Mouse (Mus musculus) hindbrain, embryonic 16.5 days (tissue): ENCODE data around the gene Hsd17b12. TPM values are rescaled to one million over a fixed set of nuclear protein-coding genes. Genes with fewer than 3 reads are reported as not detected.
A peak's percentile ranks its signal among the peaks of the same experiment; 100 is the strongest.

Experiments used
- ATAC-seq: fragments of 200-750 bp; cut with Nextera tagmentation; 2 replicates; pipeline ENCODE4 v1.8.0; 2017; ENCODE audit warnings: moderate TSS enrichment, moderate library complexity
- H3K27ac ChIP-seq: fragments of 300-500 bp; sonication (generic); 2 replicates; pipeline ENCODE4 v1.5.1; 2014; ENCODE audit warnings: low read depth, mild to moderate bottlenecking, control low read depth, low read length, moderate library complexity
- H3K27me3 ChIP-seq: fragments of 300-500 bp; sonication (generic); replicated peaks from 2 replicates; pipeline ENCODE4 v1.6.1; 2014; ENCODE audit warnings: low read length; ENCODE audit not compliant: control insufficient read depth, insufficient read depth
- H3K36me3 ChIP-seq: fragments of 300-500 bp; sonication (generic); 2 replicates; pipeline ENCODE4 v1.6.1; 2014; ENCODE audit warnings: mild to moderate bottlenecking, low read length, moderate library complexity, mixed read lengths; ENCODE audit not compliant: control insufficient read depth, insufficient read depth
- H3K4me1 ChIP-seq: fragments of 300-500 bp; sonication (generic); 2 replicates; pipeline ENCODE4 v1.6.1; 2014; ENCODE audit warnings: low read depth, low read length; ENCODE audit not compliant: control insufficient read depth, insufficient read depth
- H3K4me2 ChIP-seq: fragments of 300-500 bp; sonication (generic); 2 replicates; pipeline ENCODE4 v1.6.1; 2014; ENCODE audit warnings: mild to moderate bottlenecking, low read length, control low read depth, moderate library complexity
- H3K4me3 ChIP-seq: fragments of 300-500 bp; sonication (generic); 2 replicates; pipeline ENCODE4 v1.5.1; 2014; ENCODE audit warnings: mild to moderate bottlenecking, low read length, control low read depth, moderate library complexity
- H3K9ac ChIP-seq: fragments of 300-500 bp; sonication (generic); 2 replicates; pipeline ENCODE4 v1.6.1; 2014; ENCODE audit warnings: low read depth, mild to moderate bottlenecking, control low read depth, low read length, moderate library complexity
- H3K9me3 ChIP-seq: fragments of 300-500 bp; sonication (generic); 2 replicates; pipeline ENCODE4 v1.6.1; 2014; ENCODE audit warnings: mild to moderate bottlenecking, low read length, moderate library complexity; ENCODE audit not compliant: control insufficient read depth
- WGBS: fragments of 180-500 bp; shearing (Covaris S2); extraction: QIAGEN DNeasy Blood & Tissue Kit; methylation state at CpG from one replicate; pipeline ENCODE4 v1.1.7; 2014; 5-methylcytosine and 5-hydroxymethylcytosine counted together
- polyA plus RNA-seq: library from polyadenylated mRNA; unstranded; fragments of >200 nt; fragmentation: Nextera tagmentation; extraction: Ambion mirVana; gene quantifications from 2 replicates; pipeline ENCODE4 v1.2.1, GENCODE M21; 2015

Gene Hsd17b12
- polyA plus RNA-seq: 162 and 171 TPM in 2 replicates

- WGBS: under 1% methylated on average over 68 of the region's 69 CpGs
- H3K4me2 ChIP-seq: peak within 1 kb of the TSS; percentile 74
- peak within 1 kb of the TSS; percentile 89 for H3K27ac ChIP-seq
- H3K9me3 ChIP-seq: no peaks in the 10 kb centered on the region
- H3K27me3 ChIP-seq: no peaks in the 10 kb centered on the region
- no peaks in the 10 kb centered on the region for H3K36me3 ChIP-seq
- H3K4me3 ChIP-seq: peak within 1 kb of the TSS; percentile 88
- H3K9ac ChIP-seq: peak within 1 kb of the TSS; percentile 94
- peak; percentile 100 for ATAC-seq
- H3K4me1 ChIP-seq: peaks cover 18% of the 10 kb centered on the region
These were observed at the start of gene Hsd17b12 for GRCm38 (mm10) chr2:94157592-94158519. Gene Hsd17b12, minus strand, starts transcription at chr2:94157964.

DNA sequence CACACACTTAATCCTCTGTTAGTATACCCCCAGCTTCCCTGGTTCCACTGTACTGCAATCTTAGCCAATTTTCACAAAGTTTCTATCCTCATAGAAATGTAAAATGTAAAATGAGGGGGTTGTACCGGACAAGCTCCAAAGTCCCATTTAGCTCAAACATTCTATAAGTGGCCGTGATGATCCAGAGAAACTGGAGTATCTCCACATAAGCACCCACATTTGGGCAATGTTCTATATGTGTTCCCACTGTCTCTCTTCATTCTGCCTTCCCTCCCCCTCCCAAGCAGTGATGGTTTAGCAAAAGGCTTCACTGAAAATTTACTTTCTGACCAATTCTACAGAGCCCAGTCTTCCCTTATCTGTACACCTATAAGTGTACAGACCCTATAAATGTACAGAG lies 27.1 kb upstream of the Hsd17b12 start:
- H3K9ac ChIP-seq: no peak overlapping the region
- no peak overlapping the region for H3K4me2 ChIP-seq
- H3K27ac ChIP-seq: no peak overlapping the region
- no peaks in the 10 kb centered on the region for H3K27me3 ChIP-seq
- H3K4me3 ChIP-seq: no peak overlapping the region
- H3K9me3 ChIP-seq: no peaks in the 10 kb centered on the region
- 87% methylated on average over 2 of the region's 2 CpGs for WGBS
- ATAC-seq: no peak
- no peaks in the 10 kb centered on the region for H3K36me3 ChIP-seq
- no peaks in the 10 kb centered on the region for H3K4me1 ChIP-seq

DNA sequence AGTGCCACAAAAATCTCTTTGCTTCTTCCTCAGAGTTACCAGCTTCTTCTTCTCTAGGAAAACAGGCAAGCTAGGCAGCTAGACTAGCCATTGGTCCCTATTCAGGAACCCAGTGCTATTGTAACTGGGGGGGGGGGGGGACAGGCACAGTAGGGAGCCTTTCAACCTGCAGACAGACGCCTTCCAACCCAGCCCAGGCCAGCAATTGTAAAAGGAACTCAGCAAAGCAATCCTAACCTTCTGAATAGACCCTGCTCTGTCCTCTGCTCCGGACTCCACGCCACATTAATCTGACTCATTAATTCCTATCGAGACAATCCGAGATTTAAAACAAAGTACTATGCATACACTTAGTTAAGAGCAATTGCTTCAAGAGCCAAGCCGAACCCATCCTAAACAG lies 26.4 kb upstream of the Hsd17b12 start:
- H3K4me3 ChIP-seq: no peak overlapping the region
- WGBS: 8% methylated on average over 6 of the region's 6 CpGs
- no peaks in the 10 kb centered on the region for H3K9me3 ChIP-seq
- no peaks in the 10 kb centered on the region for H3K36me3 ChIP-seq
- H3K27me3 ChIP-seq: no peaks in the 10 kb centered on the region
- ATAC-seq: no peak
- H3K4me1 ChIP-seq: no peaks in the 10 kb centered on the region
- H3K9ac ChIP-seq: no peak overlapping the region
- H3K27ac ChIP-seq: no peak overlapping the region
- H3K4me2 ChIP-seq: no peak overlapping the region

DNA sequence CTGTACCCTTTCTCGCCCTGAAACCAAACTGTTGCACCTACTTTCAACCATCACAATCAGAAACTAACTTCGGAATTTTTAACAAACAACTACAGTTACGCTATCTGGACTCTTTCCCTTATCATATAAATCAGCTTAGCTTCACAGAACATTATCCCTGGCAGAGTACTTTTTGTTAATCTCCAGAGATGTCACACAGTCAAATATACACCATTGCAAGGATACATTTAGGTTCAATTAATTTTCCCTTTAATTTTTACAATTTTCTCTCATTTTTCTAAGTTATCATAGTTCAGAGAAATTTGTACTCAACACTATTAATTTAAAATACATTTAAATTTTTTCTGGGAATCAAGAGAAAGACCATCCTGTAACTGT lies 21.3 kb upstream of the Hsd17b12 start:
- ATAC-seq: peak; percentile 74

GRCm38 (mm10) chr2:94178321-94179029 lies 20.7 kb upstream of the Hsd17b12 start:
- ATAC-seq: peak; percentile 99
- WGBS: 2% methylated on average over 22 of the region's 22 CpGs
- Histone ChIP-seq H3K4me1 (peaks cover 9% of the 10 kb centered on the region), H3K9me3 (no peaks in the 10 kb centered on the region), H3K9ac (peak overlapping the region; percentile 80), H3K36me3 (no peaks in the 10 kb centered on the region), H3K27ac (no peak overlapping the region), H3K27me3 (no peaks in the 10 kb centered on the region), H3K4me3 (peak overlapping the region; percentile 77), H3K4me2 (peak overlapping the region; percentile 69)

More for the DNA sequence above, 21.3 kb upstream of the Hsd17b12 start:
- H3K27me3 ChIP-seq: no peaks in the 10 kb centered on the region
- H3K4me2 ChIP-seq: peak overlapping the region; percentile 48
- H3K4me3 ChIP-seq: no peak overlapping the region; the same call in 1 of the 2 replicates
- 0% methylated on average over 3 of the region's 3 CpGs for WGBS
- H3K27ac ChIP-seq: no peak overlapping the region
- H3K9me3 ChIP-seq: no peaks in the 10 kb centered on the region
- peaks cover 9% of the 10 kb centered on the region for H3K4me1 ChIP-seq
- no peak overlapping the region for H3K9ac ChIP-seq
- no peaks in the 10 kb centered on the region for H3K36me3 ChIP-seq

DNA sequence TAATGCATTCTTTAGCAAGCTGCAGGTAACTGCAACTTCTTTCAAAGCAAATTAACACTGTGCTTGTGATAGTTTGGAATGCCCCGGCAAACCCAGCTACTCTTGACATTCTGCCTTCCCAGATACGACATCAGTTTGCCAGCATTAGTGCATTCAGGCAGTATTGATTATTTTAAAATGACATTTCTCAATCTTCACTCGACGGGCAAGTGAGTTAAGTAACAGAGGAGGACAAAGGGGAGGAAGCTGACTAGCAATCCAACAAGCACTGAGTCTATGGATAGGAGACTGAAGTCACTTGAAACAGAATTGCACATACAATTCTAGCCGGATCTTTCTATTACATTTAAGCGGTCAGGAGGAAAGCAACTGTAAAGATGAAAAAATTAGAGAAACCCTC lies 19.5 kb upstream of the Hsd17b12 start:
- Histone ChIP-seq H3K4me3 (no peak overlapping the region), H3K27ac (no peak overlapping the region), H3K9ac (no peak overlapping the region), H3K4me2 (no peak overlapping the region; the same call in 1 of the 2 replicates), H3K27me3 (no peaks in the 10 kb centered on the region), H3K9me3 (no peaks in the 10 kb centered on the region), H3K4me1 (peaks cover 9% of the 10 kb centered on the region), H3K36me3 (no peaks in the 10 kb centered on the region)
- no peak for ATAC-seq
- 85% methylated on average over 6 of the region's 6 CpGs for whole genome bisulfite sequencing

DNA sequence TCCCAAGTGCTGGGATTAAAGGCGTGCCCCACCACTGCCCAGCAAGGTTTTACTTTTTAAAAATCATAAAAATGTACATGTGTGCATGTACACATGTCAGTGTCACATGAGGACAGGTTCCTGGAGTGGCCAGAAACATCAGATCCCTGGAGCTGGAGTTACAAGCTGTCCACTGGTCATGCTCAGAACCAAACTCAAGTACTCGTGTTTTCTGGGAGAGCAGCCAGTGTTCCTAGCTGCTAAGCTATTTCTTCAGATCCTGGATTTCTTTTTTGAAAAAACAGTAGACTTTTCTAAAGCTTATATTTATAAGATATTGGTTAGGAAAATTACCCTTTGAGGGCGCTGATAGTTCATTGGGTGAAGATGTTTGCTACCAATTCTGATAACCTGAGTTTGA lies 18.6 kb upstream of the Hsd17b12 start:
- Histone ChIP-seq H3K4me2 (no peak overlapping the region), H3K4me3 (no peak overlapping the region), H3K27ac (no peak overlapping the region), H3K36me3 (no peaks in the 10 kb centered on the region), H3K9me3 (no peaks in the 10 kb centered on the region), H3K9ac (no peak overlapping the region), H3K4me1 (peaks cover 9% of the 10 kb centered on the region), H3K27me3 (no peaks in the 10 kb centered on the region)
- ATAC-seq: no peak
- 94% methylated on average over 3 of the region's 3 CpGs for WGBS

DNA sequence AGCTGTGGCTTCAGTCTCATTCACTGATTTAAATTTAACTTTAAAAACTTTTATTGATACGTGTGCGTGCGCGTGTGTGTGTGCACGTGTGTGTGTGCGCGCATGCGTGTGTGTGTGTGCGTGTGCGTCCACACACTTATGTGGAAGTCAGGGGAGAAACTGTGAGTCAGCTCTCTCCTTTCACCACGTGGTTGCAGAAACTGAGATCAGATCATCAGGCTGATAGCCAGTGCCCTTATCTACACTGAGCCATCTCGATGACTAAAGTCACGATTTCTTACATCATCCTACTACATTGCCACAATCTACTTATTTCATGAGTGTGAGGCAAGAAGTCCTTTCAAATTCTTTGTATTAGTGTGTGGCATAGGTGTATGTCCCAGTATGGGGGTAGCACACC lies 15.8 kb upstream of the Hsd17b12 start:
- Histone ChIP-seq H3K4me1 (peaks cover 9% of the 10 kb centered on the region), H3K9me3 (no peaks in the 10 kb centered on the region), H3K27ac (no peak overlapping the region), H3K36me3 (no peaks in the 10 kb centered on the region), H3K4me2 (no peak overlapping the region), H3K9ac (no peak overlapping the region), H3K27me3 (no peaks in the 10 kb centered on the region), H3K4me3 (no peak overlapping the region)
- 92% methylated on average over 13 of the region's 13 CpGs for WGBS
- ATAC-seq: no peak

- Histone ChIP-seq H3K9ac (no peak overlapping the region), H3K36me3 (no peaks in the 10 kb centered on the region), H3K4me1 (peaks cover 4% of the 10 kb centered on the region; the same call in 1 of the 2 replicates), H3K27ac (no peak overlapping the region), H3K4me3 (no peak overlapping the region), H3K9me3 (no peaks in the 10 kb centered on the region), H3K4me2 (no peak overlapping the region), H3K27me3 (no peaks in the 10 kb centered on the region)
- WGBS: 65% methylated on average over 2 of the region's 2 CpGs
- ATAC-seq: no peak
These were observed 5.4 kb upstream of the Hsd17b12 start for GRCm38 (mm10) chr2:94163207-94163606.
